Mouse (Mus musculus) spleen, adult 2 months (tissue): Measurements from ENCODE around the gene Glipr1l1. TPM values are rescaled to one million over a fixed set of nuclear protein-coding genes. Genes with fewer than 3 reads are reported as not detected.
"Not testable (repeated sequence)": the region's sequence is repeated elsewhere in the genome, so short reads cannot be mapped to it uniquely, and the experiment has no call there.

Source experiments
- DNase-seq, 2 experiments: peaks; one replicate each; pipeline versions ENCODE4 v3.0.0 to v3.0.0-alpha.2; 2012 to 2021; ENCODE audit warnings: low spot score in 2 of 2, low read depth in 1 of 2
- H3K27ac ChIP-seq: fragments of 200-500 bp; 2 replicates; pipeline ENCODE4 v1.5.1; 2012; ENCODE audit warnings: low read length, inconsistent platforms; ENCODE audit not compliant: insufficient read depth
- H3K27me3 ChIP-seq: fragments of 200-500 bp; 2 replicates; pipeline ENCODE4 v1.6.1; 2012; ENCODE audit warnings: mild to moderate bottlenecking, moderate library complexity, low read length, inconsistent platforms; ENCODE audit not compliant: control insufficient read depth, insufficient read depth
- H3K36me3 ChIP-seq: fragments of 200-500 bp; 2 replicates; pipeline ENCODE4 v1.6.1; 2012; ENCODE audit warnings: mild to moderate bottlenecking, low read length, inconsistent platforms; ENCODE audit not compliant: control insufficient read depth, insufficient read depth
- H3K4me1 ChIP-seq: fragments of 200-500 bp; 2 replicates; pipeline ENCODE4 v1.6.1; 2011; ENCODE audit warnings: inconsistent platforms; ENCODE audit not compliant: control insufficient read depth, insufficient read depth, insufficient read length
- H3K4me3 ChIP-seq: fragments of 200-500 bp; 2 replicates; pipeline ENCODE4 v1.5.1; 2011; ENCODE audit warnings: mild to moderate bottlenecking, inconsistent platforms; ENCODE audit not compliant: insufficient read depth, insufficient read length; ENCODE audit errors: extremely low read depth
- CTCF ChIP-seq: fragments of 200-500 bp; IDR thresholded peaks from 2 replicates; pipeline ENCODE4 v1.5.1; 2011; ENCODE audit warnings: mild to moderate bottlenecking, inconsistent platforms; ENCODE audit not compliant: insufficient read depth, insufficient read length, insufficient replicate concordance; ENCODE audit errors: extremely low read depth
- POLR2A ChIP-seq: fragments of 200-500 bp; IDR thresholded peaks from 2 replicates; pipeline ENCODE4 v1.6.1; 2011; ENCODE audit warnings: low read depth, low read length, inconsistent platforms
- WGBS: fragments of 180-500 bp; shearing (Covaris S2); methylation state at CpG from one replicate; pipeline ENCODE4 v1.1.7; 2018; 5-methylcytosine and 5-hydroxymethylcytosine counted together
- polyA plus RNA-seq: library from polyadenylated mRNA; depleted of rRNA; stranded (reverse); fragments of >200 nt; gene quantifications from 2 replicates; pipeline ENCODE4 v1.2.3, GENCODE M21; 2012; rRNA removed

The Glipr1l1 gene
- polyA plus RNA-seq, 1 experiment: not detected

DNA sequence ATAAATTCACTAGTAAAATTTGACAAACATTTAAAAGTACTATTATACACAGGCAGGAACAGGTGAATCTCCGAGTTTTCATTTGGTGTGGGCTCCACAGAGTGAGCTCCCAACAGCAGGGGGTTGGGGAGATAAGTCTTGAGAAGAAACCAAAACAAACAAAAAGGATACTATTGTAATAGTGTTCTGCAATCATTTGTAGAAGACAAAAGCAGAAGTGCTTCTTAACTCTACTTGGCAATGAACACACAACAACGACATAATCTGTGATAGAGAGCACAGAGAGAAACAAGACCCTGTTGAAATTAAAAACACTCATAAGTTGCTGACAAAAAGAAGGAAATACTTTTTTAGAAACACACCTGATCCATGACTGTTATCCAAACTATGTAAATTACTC is 20.1 kb downstream of the Glipr1l1 start:
- no peaks in the 10 kb centered on the region for H3K36me3 ChIP-seq
- H3K4me3 ChIP-seq: no peak overlapping the region
- no peak for DNase-seq
- H3K27ac ChIP-seq: no peak overlapping the region
- TF ChIP-seq POLR2A (no peak), CTCF (no peak)
- H3K4me1 ChIP-seq: no peaks in the 10 kb centered on the region
- WGBS: 38% methylated on average over 2 of the region's 2 CpGs
- no peaks in the 10 kb centered on the region for H3K27me3 ChIP-seq

DNA sequence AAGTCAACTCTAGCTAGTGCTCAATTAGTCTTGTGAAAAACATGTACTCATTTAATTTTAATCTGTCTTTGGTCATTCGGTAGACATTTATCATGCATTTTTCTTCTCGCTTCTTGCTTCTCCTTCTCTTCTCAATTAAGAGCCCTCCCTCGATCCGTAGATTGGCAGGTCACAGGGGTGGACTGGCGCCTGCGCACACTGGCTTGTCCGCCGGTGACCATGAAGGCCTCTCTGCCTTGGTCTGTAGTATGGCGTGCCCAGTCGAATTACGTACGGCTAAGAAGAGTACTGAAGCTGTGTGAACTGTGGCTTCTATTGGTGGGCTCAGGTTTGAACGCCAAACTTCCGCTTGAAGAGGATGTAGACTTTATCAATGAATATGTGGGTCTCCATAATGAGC is 23.2 kb downstream of the Glipr1l1 start, which contains the start of gene Glipr1l2:
Glipr1l2 (plus strand) TSS at position 198 of the 400 bp plus-strand sequence.
- no peak for DNase-seq
- TF ChIP-seq POLR2A (no peak), CTCF (no peak)
- Histone ChIP-seq H3K4me1 (no peaks in the 10 kb centered on the region), H3K36me3 (no peaks in the 10 kb centered on the region), H3K27me3 (no peaks in the 10 kb centered on the region), H3K4me3 (no peak within 1 kb of the TSS), H3K27ac (no peak within 1 kb of the TSS)
- WGBS: 95% methylated on average over 14 of the region's 14 CpGs

DNA sequence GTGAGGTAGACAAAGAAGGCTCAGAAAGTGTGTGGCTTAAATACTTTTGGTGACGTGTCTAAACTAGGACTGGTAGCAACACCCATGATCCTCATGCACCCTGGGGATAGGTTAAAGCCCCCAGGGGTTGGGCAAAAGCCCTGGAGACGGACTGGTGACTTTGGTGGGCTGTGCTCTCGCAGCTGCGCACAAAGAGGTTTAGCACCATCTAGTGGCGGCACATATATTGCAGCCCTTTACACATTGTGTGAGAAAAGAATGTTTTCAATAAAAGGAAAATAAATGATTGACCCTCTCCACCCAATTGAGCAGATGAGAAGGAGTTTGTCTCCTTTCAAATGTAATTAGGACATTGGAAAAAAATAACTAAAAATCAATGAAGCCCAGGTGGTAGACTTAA is 45.8 kb downstream of the Glipr1l1 start:
- H3K36me3 ChIP-seq, H3K27me3 ChIP-seq, H3K4me1 ChIP-seq, H3K4me3 ChIP-seq, H3K27ac ChIP-seq: not testable (repeated sequence)
- peak in 1 of 2 experiments; percentile 49 for DNase-seq
- peak; percentile 54; the same call in 1 of the 2 replicates for TF ChIP-seq CTCF
- 3% methylated on average over 5 of the region's 5 CpGs for WGBS

DNA sequence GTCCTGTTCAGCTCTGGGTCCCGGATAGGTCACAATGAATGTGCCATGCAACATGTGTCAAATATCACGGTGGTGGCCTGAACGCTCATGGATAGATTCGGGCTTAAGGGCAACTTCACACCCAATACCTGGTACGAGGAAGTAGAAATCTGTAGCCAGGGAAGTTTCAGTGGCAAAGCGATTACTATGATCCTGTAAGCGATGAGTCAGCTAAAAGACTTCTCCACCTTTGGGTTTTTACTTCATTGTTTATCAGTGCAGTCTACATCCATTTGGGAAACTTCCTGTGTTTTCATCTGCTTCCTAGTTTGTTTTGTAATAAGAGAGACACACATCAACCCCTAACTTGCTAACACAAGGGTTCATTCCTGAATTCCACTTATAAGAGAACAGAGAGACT is 50.4 kb downstream of the Glipr1l1 start:
- no peak for DNase-seq
- TF ChIP-seq POLR2A (no peak), CTCF (no peak)
- Histone ChIP-seq H3K4me1 (no peaks in the 10 kb centered on the region), H3K27me3 (no peaks in the 10 kb centered on the region), H3K36me3 (no peaks in the 10 kb centered on the region), H3K27ac (no peak overlapping the region), H3K4me3 (no peak overlapping the region)
- WGBS: 75% methylated on average over 7 of the region's 7 CpGs

- WGBS: 64% methylated on average over 2 of the region's 2 CpGs
- not testable (repeated sequence) for H3K27me3 ChIP-seq, H3K27ac ChIP-seq, DNase-seq, H3K4me3 ChIP-seq, H3K36me3 ChIP-seq, H3K4me1 ChIP-seq
These were observed 65.1 kb downstream of the Glipr1l1 start for GRCm38 (mm10) chr10:112125090-112125489.

- 84% methylated on average over 6 of the region's 6 CpGs for WGBS
- H3K27ac ChIP-seq, H3K4me1 ChIP-seq, H3K27me3 ChIP-seq, H3K36me3 ChIP-seq, DNase-seq, H3K4me3 ChIP-seq: not testable (repeated sequence)
These were observed 67.8 kb downstream of the Glipr1l1 start for GRCm38 (mm10) chr10:112127682-112128230.

Other genes with a start within 250 kb of the Glipr1l1 start
- gene Krr1, start 87.5 kb upstream of the Glipr1l1 start, polyA plus RNA-seq: 2.3 and 3.1 TPM in 2 replicates
- gene Glipr1, start 57.6 kb upstream of the Glipr1l1 start, polyA plus RNA-seq: 26.0 and 30.3 TPM in 2 replicates
- not detected in 2 replicates for gene Glipr1l2, start 23.2 kb downstream of the Glipr1l1 start, polyA plus RNA-seq
- not detected in 2 replicates for gene Glipr1l3, start 100.1 kb downstream of the Glipr1l1 start, polyA plus RNA-seq
- not detected in 2 replicates for gene Caps2, start 103.4 kb downstream of the Glipr1l1 start, polyA plus RNA-seq
- 0.01 and 0.02 TPM in 2 replicates for gene Kcnc2, start 210.9 kb downstream of the Glipr1l1 start, polyA plus RNA-seq